Mouse (Mus musculus) olfactory bulb, adult 2 months (tissue): ENCODE measurements around the gene Fmn2. TPM values are rescaled to one million over a fixed set of nuclear protein-coding genes. Genes with fewer than 3 reads are reported as not detected.

Experiments used
- H3K27ac ChIP-seq: fragments of 200-500 bp; 2 replicates; pipeline ENCODE4 v1.5.1; 2012; ENCODE audit warnings: low read depth, low read length; ENCODE audit not compliant: insufficient read depth
- H3K4me1 ChIP-seq: fragments of 200-500 bp; 2 replicates; pipeline ENCODE4 v1.6.1; 2012; ENCODE audit warnings: low read length; ENCODE audit not compliant: control insufficient read depth, insufficient read depth
- H3K4me3 ChIP-seq: fragments of 200-500 bp; 2 replicates; pipeline ENCODE4 v1.5.1; 2012; ENCODE audit warnings: mild to moderate bottlenecking, low read depth, low read length, moderate library complexity; ENCODE audit not compliant: insufficient read depth
- CTCF ChIP-seq: fragments of 200-500 bp; IDR thresholded peaks from 2 replicates; pipeline ENCODE4 v1.5.1; 2012; ENCODE audit warnings: low read depth, mild to moderate bottlenecking, low read length, moderate library complexity; ENCODE audit not compliant: insufficient read depth
- POLR2A ChIP-seq: fragments of 200-500 bp; IDR thresholded peaks from 2 replicates; pipeline ENCODE4 v1.6.1; 2012; ENCODE audit warnings: mild to moderate bottlenecking, low read depth, low read length, moderate library complexity; ENCODE audit not compliant: insufficient read depth
- WGBS: fragments of 180-500 bp; shearing (Covaris S2); methylation state at CpG from one replicate; pipeline ENCODE4 v1.1.7; 2018; 5-methylcytosine and 5-hydroxymethylcytosine counted together
- polyA plus RNA-seq: library from polyadenylated mRNA; stranded (reverse); fragments of >200 nt; gene quantifications from 2 replicates; pipeline ENCODE4 v1.2.4, GENCODE M21; 2012; ENCODE audit warnings: low replicate concordance; ENCODE audit not compliant: missing spikeins, insufficient read depth, insufficient read length

Gene Fmn2
- polyA plus RNA-seq, 1 experiment, result 291 TPM

DNA sequence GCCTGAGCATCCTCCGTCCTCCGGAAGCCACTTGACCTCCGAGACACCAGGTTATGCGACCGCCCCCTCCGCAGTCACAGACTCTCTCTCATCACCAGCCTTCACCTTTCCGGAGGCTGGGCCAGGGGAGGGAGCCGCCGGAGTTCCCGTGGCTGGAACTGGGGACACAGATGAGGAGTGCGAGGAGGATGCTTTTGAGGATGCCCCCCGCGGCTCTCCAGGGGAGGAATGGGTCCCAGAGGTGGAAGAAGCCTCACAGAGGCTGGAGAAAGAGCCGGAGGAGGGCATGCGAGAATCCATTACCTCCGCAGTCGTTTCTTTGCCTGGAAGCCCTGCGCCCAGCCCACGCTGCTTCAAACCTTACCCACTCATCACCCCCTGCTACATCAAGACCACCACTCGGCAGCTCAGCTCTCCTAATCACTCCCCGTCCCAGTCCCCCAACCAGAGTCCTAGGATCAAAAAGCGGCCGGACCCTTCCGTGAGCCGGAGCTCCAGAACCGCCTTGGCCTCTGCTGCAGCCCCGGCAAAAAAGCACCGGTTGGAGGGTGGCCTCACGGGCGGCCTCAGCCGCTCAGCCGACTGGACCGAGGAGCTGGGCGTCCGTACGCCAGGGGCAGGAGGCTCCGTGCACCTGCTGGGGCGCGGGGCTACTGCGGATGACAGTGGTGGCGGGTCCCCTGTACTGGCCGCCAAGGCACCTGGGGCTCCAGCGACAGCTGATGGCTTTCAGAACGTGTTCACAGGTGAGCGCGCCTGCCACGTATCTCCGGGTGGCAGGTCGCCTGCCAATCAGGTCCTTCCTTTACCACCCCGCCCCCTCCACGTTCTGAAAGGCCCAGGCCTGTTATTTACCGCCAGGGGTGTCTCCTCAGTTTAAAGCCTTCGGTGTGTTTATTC is 1.5 kb downstream of the Fmn2 start:
- Histone ChIP-seq H3K4me1 (no peaks in the 10 kb centered on the region; the same call in 1 of the 2 replicates), H3K27ac (peak overlapping the region; percentile 94), H3K4me3 (peak overlapping the region; percentile 100)
- WGBS, result under 1% methylated on average over 53 of the region's 53 CpGs
- TF ChIP-seq CTCF, result no peak
- TF ChIP-seq POLR2A, result no peak

DNA sequence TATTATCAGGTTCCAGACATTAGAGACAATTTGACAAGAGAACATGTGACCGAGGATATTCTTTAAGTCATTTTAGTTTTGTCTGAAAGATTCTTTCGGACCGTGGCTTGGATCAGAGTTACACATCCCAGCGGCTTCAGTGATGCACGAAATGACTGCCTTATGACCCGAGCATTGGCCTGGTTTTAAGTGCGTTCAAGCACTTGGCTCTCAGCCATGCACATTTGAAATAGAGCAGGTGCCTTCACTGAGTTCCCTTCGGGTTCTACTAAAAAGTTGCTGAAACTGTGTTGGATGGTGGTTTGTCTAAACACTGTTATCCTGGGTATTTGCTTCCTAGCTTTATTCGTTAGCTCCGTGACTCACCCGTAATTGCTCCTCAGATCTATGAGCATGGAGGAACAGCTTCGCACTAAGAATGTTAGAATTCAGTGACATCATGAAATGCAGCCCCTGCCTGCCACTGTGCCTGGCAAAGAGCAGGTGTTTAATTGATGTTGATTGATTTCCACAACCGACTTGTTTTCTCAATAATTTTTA is 7.0 kb downstream of the Fmn2 start:
- TF ChIP-seq POLR2A, result no peak
- no peak for TF ChIP-seq CTCF
- H3K4me3 ChIP-seq, result no peak overlapping the region; the same call in 1 of the 2 replicates
- H3K4me1 ChIP-seq, result peaks cover 5% of the 10 kb centered on the region
- 26% methylated on average over 13 of the region's 13 CpGs for WGBS
- H3K27ac ChIP-seq, result 0 out of 2 replicates have a peak overlapping the region, but pooled peaks have one; percentile 51

GRCm38 (mm10) chr1:174513419-174513818 is 11.8 kb downstream of the Fmn2 start:
- whole genome bisulfite sequencing, result 65% methylated on average over 7 of the region's 7 CpGs
- Histone ChIP-seq H3K4me1 (peaks cover 5% of the 10 kb centered on the region), H3K4me3 (no peak overlapping the region), H3K27ac (no peak overlapping the region)
- no peak for TF ChIP-seq CTCF
- no peak for TF ChIP-seq POLR2A

GRCm38 (mm10) chr1:174521976-174522770 is 20.5 kb downstream of the Fmn2 start:
- H3K4me1 ChIP-seq, result no peaks in the 10 kb centered on the region
- no peak overlapping the region for H3K4me3 ChIP-seq
- H3K27ac ChIP-seq, result peak overlapping the region; percentile 79
- TF ChIP-seq POLR2A, result no peak
- TF ChIP-seq CTCF, result no peak
- 51% methylated on average over 5 of the region's 5 CpGs for WGBS

DNA sequence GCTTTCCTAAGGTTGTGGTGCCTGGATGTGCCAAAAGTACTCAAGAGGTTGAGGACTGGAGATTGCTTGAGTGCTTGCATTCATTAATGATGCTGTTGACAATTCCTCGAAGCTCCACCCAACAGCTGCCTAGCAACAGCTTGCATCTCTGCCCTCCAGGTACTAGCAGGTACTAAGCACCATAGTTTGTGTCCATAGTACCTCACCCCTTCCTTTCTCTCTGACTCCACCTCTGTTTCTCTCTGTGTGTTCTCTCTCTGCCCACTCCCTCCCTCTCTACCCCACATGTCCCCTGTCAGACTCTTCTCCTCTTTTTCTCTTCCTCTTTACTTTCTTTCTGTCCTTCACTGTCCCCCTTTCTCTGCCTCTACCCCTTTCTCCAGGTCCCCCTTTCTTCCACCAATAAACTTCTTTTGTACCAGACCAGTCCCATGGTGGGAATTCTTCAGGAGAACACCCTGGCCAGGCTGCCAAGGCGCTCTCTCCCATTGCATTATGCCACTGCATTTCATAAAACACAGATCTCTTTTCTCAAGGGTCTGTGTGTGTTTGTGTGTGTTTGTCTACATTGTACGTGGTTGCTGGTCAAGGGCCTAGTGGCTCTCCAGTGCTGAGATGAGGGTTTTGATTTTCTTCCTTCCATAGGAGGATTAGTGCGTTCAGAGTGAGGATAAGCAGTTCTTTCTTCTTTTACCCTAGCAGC is 21.3 kb downstream of the Fmn2 start:
- no peaks in the 10 kb centered on the region for H3K4me1 ChIP-seq
- no peak overlapping the region for H3K4me3 ChIP-seq
- H3K27ac ChIP-seq, result peak overlapping the region; percentile 79
- TF ChIP-seq CTCF, result no peak
- no peak for TF ChIP-seq POLR2A
- 50% methylated on average over 4 of the region's 4 CpGs for WGBS

GRCm38 (mm10) chr1:174523512-174523828 is 21.8 kb downstream of the Fmn2 start:
- H3K4me1 ChIP-seq, result no peaks in the 10 kb centered on the region
- TF ChIP-seq POLR2A (no peak), CTCF (no peak)
- no peak overlapping the region for H3K4me3 ChIP-seq
- H3K27ac ChIP-seq, result no peak overlapping the region
- 46% methylated on average over 1 of the region's 1 CpGs for WGBS

GRCm38 (mm10) chr1:174536742-174537453 is 35.3 kb downstream of the Fmn2 start:
- 14% methylated on average over 11 of the region's 11 CpGs for WGBS
- peak overlapping the region; percentile 64 for H3K27ac ChIP-seq
- H3K4me1 ChIP-seq, result peaks cover 8% of the 10 kb centered on the region
- H3K4me3 ChIP-seq, result no peak overlapping the region
- TF ChIP-seq POLR2A (no peak), CTCF (no peak)

- peaks cover 8% of the 10 kb centered on the region for H3K4me1 ChIP-seq
- H3K27ac ChIP-seq, result peak overlapping the region; percentile 11; the same call in 1 of the 2 replicates
- WGBS, result 32% methylated on average over 3 of the region's 3 CpGs
- TF ChIP-seq CTCF, result no peak
- TF ChIP-seq POLR2A, result no peak
- H3K4me3 ChIP-seq, result no peak overlapping the region
These were observed 35.9 kb downstream of the Fmn2 start for GRCm38 (mm10) chr1:174537491-174537890.
